Mouse (Mus musculus): ENCODE results near the gene Pcsk4. TPM values are rescaled to one million over a fixed set of nuclear protein-coding genes. Genes with fewer than 3 reads are reported as not detected.
"Not testable (repeated sequence)": the region's sequence is repeated elsewhere in the genome, so short reads cannot be mapped to it uniquely, and the experiment has no call there.

Pcsk4 gene
- polyA plus RNA-seq, 1 experiment from 2014 or later: 8.2 TPM

DNA sequence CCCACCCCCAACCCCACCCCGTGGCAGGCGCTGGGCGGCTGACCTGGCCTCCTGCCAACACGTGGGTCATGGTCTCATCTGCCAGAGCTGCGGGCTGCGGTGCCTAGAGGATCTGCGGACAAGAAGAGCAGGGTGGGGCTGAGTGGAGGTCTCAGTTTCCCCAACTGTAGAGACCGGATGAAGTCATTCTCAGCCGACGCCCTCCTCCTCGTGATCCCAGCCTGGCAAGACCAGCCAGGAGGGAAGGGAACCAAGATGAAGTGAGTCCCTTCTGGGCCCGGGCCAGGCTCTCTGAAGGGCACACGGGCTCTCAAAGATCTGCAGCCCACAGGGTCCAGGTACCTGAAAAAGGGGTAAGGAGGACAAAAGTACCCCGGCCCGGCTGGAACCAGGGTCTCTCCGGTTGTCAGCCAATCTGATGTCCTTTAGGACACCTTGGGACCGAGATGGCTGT is 18.2 kb upstream of the Pcsk4 start:
- Histone ChIP-seq H3K9ac (replicated peaks) (no peak overlapping the region), H3K9me3 (replicated peaks) (no peaks in the 10 kb centered on the region), H3K4me3 (replicated peaks) (peak overlapping the region; percentile 21; the same call in 1 of the 2 replicates), H3K4me2 (peak overlapping the region; percentile 42), H3K27ac (replicated peaks) (no peak overlapping the region), H3K4me1 (peaks cover 24% of the 10 kb centered on the region), H3K36me3 (no peaks in the 10 kb centered on the region), H3K27me3 (replicated peaks) (peaks cover 97% of the 10 kb centered on the region)
- 11% methylated on average over 17 of the region's 17 CpGs for WGBS
- no peak for ATAC-seq (ENCODE audit: low FRiP score)

- not testable (repeated sequence) for H3K4me2 ChIP-seq; H3K9ac ChIP-seq (replicated peaks); H3K4me3 ChIP-seq (replicated peaks); ATAC-seq (ENCODE audit: low FRiP score); H3K36me3 ChIP-seq; H3K27ac ChIP-seq (replicated peaks); H3K9me3 ChIP-seq (replicated peaks)
- Histone ChIP-seq H3K4me1 (peaks cover 36% of the 10 kb centered on the region), H3K27me3 (replicated peaks) (peaks cover 97% of the 10 kb centered on the region)
- 81% methylated on average over 6 of the region's 6 CpGs for WGBS
These were observed 16.6 kb upstream of the Pcsk4 start for GRCm38 (mm10) chr10:80345929-80346328.

GRCm38 (mm10) chr10:80345122-80345521 is 15.8 kb upstream of the Pcsk4 start:
- Histone ChIP-seq H3K36me3 (no peaks in the 10 kb centered on the region), H3K4me1 (peaks cover 36% of the 10 kb centered on the region), H3K4me3 (replicated peaks) (no peak overlapping the region), H3K9me3 (replicated peaks) (no peaks in the 10 kb centered on the region), H3K27ac (replicated peaks) (no peak overlapping the region), H3K9ac (replicated peaks) (no peak overlapping the region), H3K27me3 (replicated peaks) (peaks cover 97% of the 10 kb centered on the region), H3K4me2 (no peak overlapping the region)
- ATAC-seq (ENCODE audit: low FRiP score): no peak
- 1% methylated on average over 15 of the region's 16 CpGs for WGBS

GRCm38 (mm10) chr10:80344131-80344661 is 14.9 kb upstream of the Pcsk4 start:
- Histone ChIP-seq H3K27me3 (replicated peaks) (peaks cover 88% of the 10 kb centered on the region), H3K9ac (replicated peaks) (no peak overlapping the region), H3K27ac (replicated peaks) (no peak overlapping the region), H3K9me3 (replicated peaks) (no peaks in the 10 kb centered on the region), H3K4me3 (replicated peaks) (no peak overlapping the region), H3K36me3 (no peaks in the 10 kb centered on the region), H3K4me1 (peaks cover 36% of the 10 kb centered on the region), H3K4me2 (no peak overlapping the region)
- 51% methylated on average over 9 of the region's 9 CpGs for WGBS
- no peak for ATAC-seq (ENCODE audit: low FRiP score)

DNA sequence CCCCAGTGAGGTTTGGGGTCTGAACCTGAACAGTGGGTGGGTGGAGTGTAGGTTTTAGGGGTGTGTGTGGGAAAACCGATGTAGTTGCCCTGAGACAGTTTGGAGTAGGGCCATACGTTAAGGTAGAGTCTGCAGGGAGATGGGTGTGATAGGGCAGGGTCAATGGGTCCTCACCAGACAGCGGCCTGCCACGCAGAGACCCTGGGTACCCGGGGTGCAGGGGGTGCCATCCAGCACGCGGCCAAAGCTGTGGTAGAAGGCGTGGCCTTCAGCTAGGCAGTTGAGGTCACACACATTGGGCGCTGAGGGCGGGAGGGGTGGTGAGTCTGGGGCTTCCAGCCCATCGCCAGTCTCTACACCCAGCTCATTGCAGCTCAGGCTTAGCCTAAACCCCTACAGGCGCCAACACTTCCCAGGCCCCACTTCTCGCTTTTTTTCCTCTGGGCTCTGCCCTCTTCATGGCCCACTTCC is 14.2 kb upstream of the Pcsk4 start:
- peak; percentile 14; the same call in 1 of the 2 replicates for ATAC-seq (ENCODE audit: low FRiP score)
- 25% methylated on average over 13 of the region's 13 CpGs for WGBS
- Histone ChIP-seq H3K4me2 (peak overlapping the region; percentile 60), H3K27ac (replicated peaks) (no peak overlapping the region), H3K36me3 (no peaks in the 10 kb centered on the region), H3K4me3 (replicated peaks) (peak overlapping the region; percentile 32), H3K9ac (replicated peaks) (no peak overlapping the region), H3K27me3 (replicated peaks) (peaks cover 81% of the 10 kb centered on the region), H3K9me3 (replicated peaks) (no peaks in the 10 kb centered on the region), H3K4me1 (peaks cover 30% of the 10 kb centered on the region)

DNA sequence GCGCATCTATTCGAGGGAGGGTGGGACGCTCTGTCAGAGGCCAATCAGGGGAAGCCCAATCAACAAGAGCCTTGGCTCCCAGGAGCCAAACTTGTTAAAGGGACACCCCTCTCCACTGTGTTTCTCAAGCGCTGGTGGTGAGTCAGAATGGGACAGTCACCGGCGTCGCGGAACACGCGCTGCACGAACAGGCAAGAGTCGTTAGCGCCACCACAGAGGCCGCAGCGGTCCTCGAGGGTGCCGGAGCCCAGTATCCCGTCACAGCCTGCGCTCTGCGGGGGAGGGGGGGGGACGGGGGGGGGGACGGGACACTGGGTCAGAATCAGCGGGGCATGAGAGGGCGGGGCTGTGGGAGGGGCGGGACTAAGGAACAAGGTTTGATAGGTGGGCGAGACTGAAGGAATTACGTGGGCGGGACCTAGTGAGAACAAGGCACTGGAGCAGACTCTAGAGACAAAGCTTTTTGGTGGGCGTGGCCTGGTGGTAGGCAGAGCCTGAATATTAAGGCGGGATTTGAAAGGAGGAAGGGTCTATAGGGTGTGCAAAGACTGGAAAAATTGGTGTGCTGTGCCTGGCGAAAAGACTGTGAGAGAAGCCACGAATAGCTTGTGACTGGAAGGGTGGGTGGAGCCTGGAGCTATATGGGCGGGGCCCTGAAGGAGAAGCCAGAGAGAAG is 13.6 kb upstream of the Pcsk4 start:
- Histone ChIP-seq H3K27me3 (replicated peaks) (peaks cover 78% of the 10 kb centered on the region), H3K9ac (replicated peaks) (no peak overlapping the region), H3K4me1 (peaks cover 26% of the 10 kb centered on the region), H3K4me3 (replicated peaks) (peak overlapping the region; percentile 32), H3K27ac (replicated peaks) (no peak overlapping the region), H3K36me3 (no peaks in the 10 kb centered on the region), H3K9me3 (replicated peaks) (no peaks in the 10 kb centered on the region), H3K4me2 (peak overlapping the region; percentile 60)
- WGBS: under 1% methylated on average over 31 of the region's 33 CpGs
- peak; percentile 45 for ATAC-seq (ENCODE audit: low FRiP score)

GRCm38 (mm10) chr10:80342305-80342748 is 13.0 kb upstream of the Pcsk4 start:
- no peak overlapping the region for H3K27ac ChIP-seq (replicated peaks)
- no peaks in the 10 kb centered on the region for H3K36me3 ChIP-seq
- H3K4me2 ChIP-seq: peak overlapping the region; percentile 60
- H3K9me3 ChIP-seq (replicated peaks): no peaks in the 10 kb centered on the region
- peak overlapping the region; percentile 32 for H3K4me3 ChIP-seq (replicated peaks)
- peaks cover 24% of the 10 kb centered on the region for H3K4me1 ChIP-seq
- WGBS: 3% methylated on average over 26 of the region's 26 CpGs
- 0 out of 2 replicates have a peak overlapping the region, but pooled peaks have one; percentile 5 for H3K9ac ChIP-seq (replicated peaks)
- ATAC-seq (ENCODE audit: low FRiP score): no peak
- H3K27me3 ChIP-seq (replicated peaks): peaks cover 74% of the 10 kb centered on the region

- ATAC-seq (ENCODE audit: low FRiP score): no peak
- WGBS: 3% methylated on average over 46 of the region's 47 CpGs
- no peak overlapping the region for H3K27ac ChIP-seq (replicated peaks)
- H3K36me3 ChIP-seq: no peaks in the 10 kb centered on the region
- H3K4me2 ChIP-seq: peak overlapping the region; percentile 60
- peaks cover 70% of the 10 kb centered on the region for H3K27me3 ChIP-seq (replicated peaks)
- H3K4me1 ChIP-seq: peaks cover 24% of the 10 kb centered on the region
- peak overlapping the region; percentile 32 for H3K4me3 ChIP-seq (replicated peaks)
- 0 out of 2 replicates have a peak overlapping the region, but pooled peaks have one; percentile 5 for H3K9ac ChIP-seq (replicated peaks)
- H3K9me3 ChIP-seq (replicated peaks): no peaks in the 10 kb centered on the region
These were observed 12.4 kb upstream of the Pcsk4 start for GRCm38 (mm10) chr10:80341491-80342304.

DNA sequence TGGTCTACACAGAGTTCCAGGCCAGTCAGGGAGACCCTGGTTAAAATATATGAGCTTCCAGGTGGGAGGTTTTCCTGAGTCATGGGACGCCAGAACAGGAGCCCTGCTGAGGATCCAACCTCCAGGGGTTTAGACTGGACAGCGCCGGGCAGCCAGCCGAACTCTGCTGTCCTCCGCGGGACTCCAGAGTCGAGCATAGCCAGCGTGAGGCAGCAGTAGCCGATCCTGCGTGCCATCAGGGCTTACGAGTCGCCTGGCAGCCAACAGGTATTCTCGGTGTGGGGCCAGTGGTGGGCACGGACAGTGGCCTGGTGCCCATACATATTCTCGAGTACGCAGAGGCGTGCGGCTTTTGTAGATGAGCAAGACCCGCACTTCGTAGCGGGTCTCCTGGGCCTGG is 11.7 kb upstream of the Pcsk4 start:
- H3K4me1 ChIP-seq: peaks cover 24% of the 10 kb centered on the region
- ATAC-seq (ENCODE audit: low FRiP score): no peak
- no peak overlapping the region for H3K9ac ChIP-seq (replicated peaks)
- H3K27me3 ChIP-seq (replicated peaks): peaks cover 65% of the 10 kb centered on the region
- H3K4me2 ChIP-seq: no peak overlapping the region
- no peak overlapping the region for H3K27ac ChIP-seq (replicated peaks)
- no peaks in the 10 kb centered on the region for H3K36me3 ChIP-seq
- 17% methylated on average over 21 of the region's 21 CpGs for WGBS
- H3K4me3 ChIP-seq (replicated peaks): 0 out of 2 replicates have a peak overlapping the region, but pooled peaks have one; percentile 4
- H3K9me3 ChIP-seq (replicated peaks): no peaks in the 10 kb centered on the region

DNA sequence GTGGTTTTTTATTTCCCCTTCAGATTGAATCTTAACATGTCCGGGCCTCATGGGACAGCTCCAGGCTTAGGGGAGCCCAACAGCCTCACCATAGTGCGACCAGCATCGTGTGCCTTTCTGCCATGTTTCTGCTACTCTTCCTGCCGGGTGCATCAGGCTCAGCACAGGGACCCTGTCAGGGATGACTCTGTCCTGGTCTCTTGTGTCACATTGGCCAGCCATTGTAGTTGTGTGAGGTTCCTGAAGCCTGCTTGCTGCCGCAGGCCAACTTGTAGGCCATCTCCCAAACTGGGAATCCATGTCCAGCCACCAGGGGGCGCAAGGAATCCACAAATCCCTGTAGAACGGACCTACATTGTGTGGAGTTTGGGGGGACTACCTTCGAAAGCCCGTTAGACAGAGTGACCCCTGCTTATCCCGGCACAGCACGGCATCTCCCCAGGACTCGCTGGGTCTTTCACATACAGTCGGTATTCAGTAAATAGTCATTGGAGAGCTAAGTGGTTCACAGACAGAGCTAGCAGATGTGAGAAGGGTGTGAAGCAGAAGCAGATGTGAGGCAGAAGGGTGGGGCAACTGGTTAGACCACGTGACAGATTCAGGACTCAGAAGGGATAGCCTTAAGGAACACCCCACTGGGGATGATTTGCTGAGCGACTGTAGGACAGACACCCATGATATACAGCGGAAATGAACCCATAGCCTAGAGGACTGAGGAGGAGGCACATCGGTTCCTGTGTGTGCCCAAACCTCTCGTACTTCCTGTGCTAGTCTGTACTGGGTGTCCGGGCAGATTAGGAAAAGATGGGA is 10.8 kb upstream of the Pcsk4 start:
- ATAC-seq (ENCODE audit: low FRiP score): no peak
- H3K4me3 ChIP-seq (replicated peaks): no peak overlapping the region

DNA sequence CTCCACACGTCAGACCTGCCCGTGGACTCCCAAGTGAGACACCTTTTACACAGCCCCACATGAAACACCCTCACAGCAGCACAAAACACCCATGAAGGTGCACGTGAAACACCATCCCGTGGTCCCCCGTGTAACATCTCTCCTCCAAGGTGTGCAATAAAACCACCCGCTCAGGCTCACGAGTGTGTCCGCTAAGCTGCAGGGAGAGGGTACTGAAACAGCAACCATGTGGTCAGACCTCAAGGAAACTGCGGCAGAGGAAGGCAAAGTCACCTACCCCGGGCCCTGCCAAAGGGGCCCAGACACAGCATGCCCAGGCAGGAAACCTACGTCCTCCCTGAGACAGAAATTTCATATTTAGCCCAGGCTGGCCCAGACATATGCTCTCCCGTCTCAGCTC is 7.0 kb upstream of the Pcsk4 start:
- Histone ChIP-seq H3K4me1 (no peaks in the 10 kb centered on the region), H3K4me3 (replicated peaks) (no peak overlapping the region), H3K9ac (replicated peaks) (no peak overlapping the region), H3K4me2 (no peak overlapping the region), H3K27me3 (replicated peaks) (peaks cover 27% of the 10 kb centered on the region), H3K36me3 (no peaks in the 10 kb centered on the region; the same call in 1 of the 2 replicates), H3K9me3 (replicated peaks) (no peaks in the 10 kb centered on the region), H3K27ac (replicated peaks) (no peak overlapping the region)
- no peak for ATAC-seq (ENCODE audit: low FRiP score)
- WGBS: 87% methylated on average over 12 of the region's 12 CpGs

More for the DNA sequence above, 10.8 kb upstream of the Pcsk4 start:
- H3K36me3 ChIP-seq: no peaks in the 10 kb centered on the region; the same call in 1 of the 2 replicates
- peaks cover 24% of the 10 kb centered on the region for H3K4me1 ChIP-seq
- H3K9ac ChIP-seq (replicated peaks): no peak overlapping the region
- peaks cover 56% of the 10 kb centered on the region for H3K27me3 ChIP-seq (replicated peaks)
- WGBS: 23% methylated on average over 19 of the region's 19 CpGs
- H3K4me2 ChIP-seq: 0 out of 2 replicates have a peak overlapping the region, but pooled peaks have one; percentile 31
- no peaks in the 10 kb centered on the region for H3K9me3 ChIP-seq (replicated peaks)
- H3K27ac ChIP-seq (replicated peaks): no peak overlapping the region

Data from neural tube, embryonic 15.5 days (tissue).